Mouse (Mus musculus): ENCODE measurements around the gene Snx27.

Gene Snx27

DNA sequence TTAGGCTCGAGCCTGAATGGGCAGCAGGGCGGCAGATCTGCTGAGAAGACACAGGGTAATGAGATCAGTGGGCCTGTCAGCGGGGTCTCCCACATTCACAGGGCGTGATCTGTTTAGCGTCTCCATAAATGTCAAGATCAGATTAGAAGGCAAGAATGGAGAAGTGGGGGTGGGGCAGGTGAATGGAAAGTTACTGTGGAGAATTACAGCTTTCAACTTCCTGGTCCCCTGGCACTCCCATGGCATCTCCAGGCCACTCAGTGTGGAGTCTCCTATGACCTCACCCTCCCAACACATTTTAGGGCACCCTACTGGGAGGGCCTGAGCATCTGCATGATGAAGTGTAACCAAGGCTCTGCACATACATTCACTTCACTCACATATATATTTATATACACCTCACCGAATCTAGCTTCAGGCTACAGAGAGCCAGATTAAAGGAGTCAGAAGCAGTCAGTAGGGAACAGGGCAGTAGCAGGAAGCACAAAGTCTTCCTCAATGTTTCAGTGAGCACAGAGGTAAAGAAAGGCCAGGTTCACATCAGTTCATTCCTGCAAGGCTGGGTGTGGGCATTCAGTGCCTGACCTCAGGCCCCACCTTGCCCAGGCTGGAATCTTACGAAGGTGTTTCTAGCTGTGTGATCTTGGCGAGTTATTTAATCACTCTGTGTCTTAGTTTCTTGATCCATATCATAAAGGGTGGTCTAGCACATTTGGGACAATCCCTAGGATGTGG is 106.0 kb downstream of the Snx27 start:
- DNase-seq, result no peak

DNA sequence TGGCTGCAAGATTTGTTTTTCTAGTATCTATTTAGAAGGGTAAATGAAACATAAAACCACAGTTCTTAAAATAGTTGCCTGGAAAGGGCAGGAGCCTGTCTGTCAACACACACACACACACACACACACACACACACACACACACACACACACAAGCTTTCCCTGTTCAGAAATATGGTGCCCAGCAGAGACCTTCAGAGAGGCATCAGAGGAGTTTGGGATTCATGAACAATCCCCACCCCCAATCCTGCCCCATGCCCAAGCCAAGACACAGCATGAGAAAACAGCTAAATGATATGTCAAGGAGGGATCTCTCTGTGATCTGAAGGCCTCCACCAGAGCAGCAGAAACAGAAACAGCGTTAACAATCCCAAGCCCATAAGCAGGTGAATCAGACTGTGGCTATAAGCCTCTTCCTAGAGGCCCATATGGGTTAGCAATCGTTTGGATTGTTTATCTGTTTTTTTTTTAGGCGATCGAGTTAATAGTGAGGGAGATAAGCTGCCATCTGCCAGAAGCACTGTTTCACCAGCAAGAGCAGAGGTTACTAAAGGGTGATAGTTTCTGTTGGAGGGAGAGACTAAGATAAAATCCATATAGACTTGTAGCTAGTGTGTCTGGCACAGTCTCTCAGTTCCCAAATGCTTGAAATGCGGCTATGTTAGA is 108.8 kb downstream of the Snx27 start:
- no peak for DNase-seq

DNA sequence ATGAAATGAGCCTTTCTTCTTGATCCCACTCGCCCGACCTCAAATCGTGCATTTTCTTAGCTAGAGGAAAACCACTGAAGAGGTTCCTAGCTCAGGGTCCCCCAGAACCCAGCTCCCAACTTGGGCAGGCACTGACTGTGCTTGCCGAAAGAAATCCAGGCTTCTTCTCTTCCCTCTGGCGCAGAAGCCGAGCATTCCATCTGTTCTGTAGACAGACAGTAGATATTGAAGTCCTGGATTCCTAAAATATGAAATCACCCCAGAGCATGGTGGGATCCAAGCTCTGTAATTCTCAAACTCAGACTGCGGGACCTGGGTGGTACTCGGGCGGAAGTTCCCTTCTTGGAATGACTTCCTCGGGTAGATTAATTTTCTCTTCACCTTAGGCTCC is 109.4 kb downstream of the Snx27 start:
- no peak for DNase-seq

DNA sequence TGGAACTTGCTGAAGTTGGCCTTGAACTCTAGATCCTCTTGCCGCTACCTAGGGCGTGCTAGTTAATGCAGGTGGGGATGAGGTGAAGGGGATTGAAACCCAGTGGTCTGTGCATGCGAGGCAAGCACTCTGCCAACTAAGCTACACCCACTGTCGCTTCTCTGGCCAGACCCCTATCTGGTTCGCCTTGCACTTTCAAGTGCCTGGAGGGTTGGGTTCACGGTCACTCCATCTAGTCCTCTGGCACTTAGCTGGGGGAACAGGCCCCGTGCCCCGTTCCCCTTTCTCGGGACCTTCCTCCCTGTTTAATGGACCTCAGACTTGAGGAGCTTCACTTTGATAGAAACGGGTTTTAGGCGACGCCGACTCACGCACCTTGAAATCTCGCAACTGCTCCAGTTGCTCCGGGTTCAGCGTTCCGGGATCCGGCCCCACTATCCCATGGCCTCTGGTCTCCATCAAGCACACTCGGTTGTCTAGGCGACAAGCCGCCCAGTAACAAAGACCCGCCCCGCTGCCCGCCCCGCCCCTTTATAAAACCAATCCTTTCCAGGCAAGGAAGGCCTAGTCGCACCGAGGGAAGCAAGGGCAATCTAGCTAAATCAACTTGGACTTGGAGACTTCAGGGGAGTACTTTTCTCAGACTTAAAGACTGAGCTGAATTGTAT is 109.9 kb downstream of the Snx27 start:
- DNase-seq, result peak in 1 of 2 experiments; percentile 51

DNA sequence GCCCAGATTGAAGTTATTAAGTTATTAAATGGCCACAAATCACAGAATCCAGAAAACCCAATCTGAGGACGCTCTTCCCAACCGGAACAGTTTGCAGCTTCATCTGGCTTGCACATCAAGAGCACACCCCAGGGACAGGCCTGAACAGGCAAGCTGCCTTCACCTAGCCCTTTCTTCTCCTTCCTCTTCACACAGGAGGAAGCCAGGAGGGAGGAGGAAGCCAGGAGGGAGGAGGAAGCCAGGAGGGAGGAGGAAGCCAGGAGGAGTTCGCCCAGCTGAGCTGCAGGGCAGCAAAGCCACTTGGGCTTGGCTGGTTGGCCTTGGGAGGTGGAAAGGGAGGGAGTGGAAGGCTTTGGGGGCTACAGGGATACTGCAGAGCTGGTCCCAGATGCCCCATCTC is 113.6 kb downstream of the Snx27 start:
- no peak for DNase-seq

DNA sequence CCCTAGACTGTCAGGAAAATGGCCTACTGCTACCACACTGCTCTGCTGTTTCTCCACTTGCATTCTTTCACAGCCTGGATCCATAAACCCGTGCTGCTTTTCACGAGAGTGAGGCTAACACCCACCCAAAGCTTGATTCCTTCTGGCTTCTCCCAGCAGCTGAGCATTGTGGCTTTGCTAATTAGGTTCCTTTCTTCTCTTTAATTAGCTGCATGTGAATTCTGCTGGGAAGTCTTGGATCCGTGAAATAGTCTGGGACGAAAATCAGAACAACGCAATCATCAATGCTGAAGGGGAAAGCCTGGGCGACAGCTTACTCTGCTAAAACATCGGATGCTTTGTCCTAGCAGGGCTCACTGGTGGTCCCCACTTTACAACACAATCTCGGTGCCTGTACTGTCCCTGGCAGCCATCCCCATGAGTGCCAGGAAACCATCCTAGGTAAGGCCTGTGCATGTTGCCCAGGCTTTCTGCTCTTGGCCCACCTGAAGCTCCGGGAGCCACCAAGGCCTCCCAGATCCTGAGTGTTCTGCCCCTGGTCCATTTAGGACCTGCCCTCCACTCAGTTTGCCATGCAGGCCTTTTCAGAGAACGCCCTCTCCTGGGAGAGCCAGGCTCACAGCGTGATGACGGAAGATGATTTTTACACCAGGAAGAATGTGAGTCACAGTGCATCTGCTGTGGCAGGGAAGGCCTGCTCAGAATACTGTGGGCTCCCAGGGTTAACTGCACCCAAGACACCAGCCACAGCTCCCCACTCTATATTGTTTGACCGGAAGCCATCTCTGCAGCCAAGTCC is 116.7 kb downstream of the Snx27 start:
- no peak for DNase-seq

DNA sequence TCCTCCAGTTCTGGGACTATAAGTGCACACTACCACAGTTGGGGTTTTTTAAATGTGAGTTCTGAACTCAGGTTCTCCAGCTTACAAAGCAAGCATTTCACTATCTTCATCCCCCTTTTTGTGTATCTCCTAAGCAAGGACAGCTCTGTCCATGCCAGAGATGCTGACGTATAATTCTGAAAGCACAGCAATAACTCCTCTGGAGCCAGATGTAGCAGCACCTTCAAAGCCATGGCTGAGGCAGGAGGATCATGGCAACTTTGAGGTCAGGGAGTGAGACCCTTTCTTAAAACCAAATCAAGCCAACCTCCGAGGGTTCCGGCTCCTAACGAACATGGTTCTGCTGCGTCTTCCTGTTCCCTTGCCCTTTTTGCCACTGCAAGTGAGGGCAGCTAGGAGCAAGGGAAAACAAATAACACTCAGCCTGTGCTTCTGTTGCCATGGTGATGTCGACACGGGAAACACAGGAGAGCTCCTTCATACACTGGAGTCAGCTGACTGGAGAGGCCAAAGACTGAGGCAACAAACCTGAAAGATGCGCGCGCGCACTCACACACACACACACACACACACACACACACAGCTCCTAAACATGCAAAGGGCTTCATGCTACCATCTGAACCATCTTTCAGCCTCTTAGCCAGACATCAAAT is 118.5 kb downstream of the Snx27 start:
- DNase-seq, result no peak

DNA sequence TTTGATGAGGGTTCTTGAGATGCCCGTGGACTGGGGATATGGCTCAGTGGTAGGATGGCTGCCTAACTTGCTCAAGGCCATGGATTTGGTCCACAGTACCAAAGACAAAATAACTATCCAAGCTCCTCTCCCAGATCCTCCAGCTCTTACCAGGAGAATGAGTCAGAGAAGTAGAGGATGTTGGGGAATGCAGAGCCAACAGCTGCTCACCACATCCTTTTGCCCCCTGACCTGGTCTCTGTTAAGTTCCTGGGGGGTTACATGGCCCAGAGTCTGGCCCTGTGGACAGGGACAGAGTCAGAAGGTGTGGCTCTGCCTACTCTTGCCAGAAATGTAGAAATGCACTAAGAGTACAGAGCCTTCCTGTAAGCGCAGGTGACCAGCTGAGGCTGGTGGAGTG is 122.7 kb downstream of the Snx27 start:
- no peak for DNase-seq

DNA sequence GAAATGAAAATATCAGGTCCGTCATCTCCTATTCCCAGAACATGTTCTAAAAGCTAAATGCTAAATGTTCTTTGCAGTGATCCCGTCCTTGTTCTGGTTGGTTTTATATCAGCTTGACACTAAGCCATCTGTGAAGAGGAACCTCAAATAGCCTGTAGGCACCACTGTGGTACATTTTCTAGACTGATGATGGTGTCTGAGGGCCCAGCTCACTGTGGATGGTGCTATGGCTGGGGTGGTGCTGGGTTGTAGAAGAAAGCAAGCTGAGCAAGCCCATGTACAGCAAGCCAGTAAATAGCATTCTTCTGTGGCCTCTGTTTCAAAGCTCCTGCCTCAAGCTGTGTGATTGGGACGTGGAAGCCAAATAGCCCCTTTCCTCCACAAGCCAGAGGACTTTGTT is 125.5 kb downstream of the Snx27 start:
- DNase-seq, result no peak

DNA sequence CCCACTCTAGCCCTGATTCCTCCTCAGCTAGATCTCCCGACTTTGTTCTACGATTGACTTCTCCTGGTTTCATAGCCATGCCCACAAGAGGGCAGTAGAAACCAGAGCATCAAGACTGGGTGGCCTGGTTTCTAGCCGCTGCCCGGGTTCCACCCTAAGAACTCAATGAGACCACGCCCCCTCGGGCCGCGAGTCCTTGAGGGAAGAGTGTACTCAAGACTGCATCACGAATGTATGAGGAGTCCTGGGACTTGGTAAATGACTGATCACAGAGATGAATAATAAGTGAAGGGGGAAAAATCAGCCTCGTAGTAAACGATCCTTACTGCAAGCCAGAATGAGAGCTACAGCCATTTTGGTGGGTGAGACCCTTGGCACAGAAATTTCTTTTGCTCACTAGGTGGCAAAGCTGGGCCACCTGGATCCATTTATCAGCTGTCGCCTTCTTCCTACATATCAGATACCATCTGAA is 126.0 kb downstream of the Snx27 start:
- peak; percentile 78 to 89 for DNase-seq

DNA sequence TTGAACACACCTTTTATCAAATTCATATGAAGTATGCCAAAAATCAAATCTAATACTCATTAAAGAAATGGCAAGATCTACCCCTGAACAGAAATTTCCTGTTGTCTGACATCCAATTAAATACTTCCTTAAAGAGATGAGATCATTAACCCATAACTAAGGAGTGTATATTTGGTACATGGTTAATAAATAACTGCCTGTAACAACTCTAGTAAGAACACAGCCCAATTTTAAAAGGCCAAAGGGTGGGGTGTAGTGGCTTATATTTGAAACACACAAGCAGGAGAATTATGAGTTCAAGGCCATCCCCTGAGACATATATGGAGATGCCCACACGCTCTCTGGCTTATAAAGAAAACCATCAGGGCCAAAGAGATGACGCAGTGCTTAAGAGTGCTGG is 133.1 kb downstream of the Snx27 start:
- DNase-seq, result no peak
